Mouse (Mus musculus): Measurements from ENCODE around the gene Stac.

Gene Stac

GRCm38 (mm10) chr9:111606603-111607002, 83.5 kb downstream of the Stac start:
- no peak for DNase-seq (ENCODE audit: low read depth, low spot score)

GRCm38 (mm10) chr9:111587527-111587926, 102.6 kb downstream of the Stac start:
- no peak for DNase-seq (ENCODE audit: low read depth, low spot score)

- no peak for DNase-seq (ENCODE audit: low read depth, low spot score)
Observed at GRCm38 (mm10) chr9:111578784-111579183, 111.4 kb downstream of the Stac start.

GRCm38 (mm10) chr9:111577453-111577852, 112.7 kb downstream of the Stac start:
- no peak for DNase-seq (ENCODE audit: low read depth, low spot score)

- DNase-seq (ENCODE audit: low read depth, low spot score), result no peak
Observed at GRCm38 (mm10) chr9:111575889-111576288, 114.3 kb downstream of the Stac start.

GRCm38 (mm10) chr9:111573836-111574235, 116.3 kb downstream of the Stac start:
- DNase-seq (ENCODE audit: low read depth, low spot score), result no peak

- DNase-seq (ENCODE audit: low read depth, low spot score), result no peak
Observed at GRCm38 (mm10) chr9:111571619-111572018, 118.5 kb downstream of the Stac start.

- DNase-seq (ENCODE audit: low read depth, low spot score), result no peak
Observed at GRCm38 (mm10) chr9:111564176-111564575, 126.0 kb downstream of the Stac start.

GRCm38 (mm10) chr9:111563226-111563625, 126.9 kb downstream of the Stac start:
- no peak for DNase-seq (ENCODE audit: low read depth, low spot score)

GRCm38 (mm10) chr9:111562217-111562988, 127.7 kb downstream of the Stac start:
- DNase-seq (ENCODE audit: low read depth, low spot score), result no peak

GRCm38 (mm10) chr9:111556699-111557098, 133.4 kb downstream of the Stac start:
- no peak for DNase-seq (ENCODE audit: low read depth, low spot score)

GRCm38 (mm10) chr9:111552865-111553264, 137.3 kb downstream of the Stac start:
- DNase-seq (ENCODE audit: low read depth, low spot score), result no peak

- DNase-seq (ENCODE audit: low read depth, low spot score), result no peak
Observed at GRCm38 (mm10) chr9:111551461-111552190, 138.5 kb downstream of the Stac start.

- no peak for DNase-seq (ENCODE audit: low read depth, low spot score)
Observed at GRCm38 (mm10) chr9:111550963-111551321, 139.2 kb downstream of the Stac start.

- DNase-seq (ENCODE audit: low read depth, low spot score), result no peak
Observed at GRCm38 (mm10) chr9:111550281-111550962, 139.7 kb downstream of the Stac start.

GRCm38 (mm10) chr9:111542663-111543062, 147.5 kb downstream of the Stac start:
- no peak for DNase-seq (ENCODE audit: low read depth, low spot score)

- no peak for DNase-seq (ENCODE audit: low read depth, low spot score)
Observed at GRCm38 (mm10) chr9:111535445-111536064, 154.6 kb downstream of the Stac start.

- DNase-seq (ENCODE audit: low read depth, low spot score), result no peak
Observed at GRCm38 (mm10) chr9:111534744-111535423, 155.3 kb downstream of the Stac start.

- no peak for DNase-seq (ENCODE audit: low read depth, low spot score)
Observed at GRCm38 (mm10) chr9:111523871-111524270, 166.3 kb downstream of the Stac start.

- DNase-seq (ENCODE audit: low read depth, low spot score), result no peak
Observed at GRCm38 (mm10) chr9:111523111-111523510, 167.0 kb downstream of the Stac start.

GRCm38 (mm10) chr9:111522226-111522625, 167.9 kb downstream of the Stac start:
- DNase-seq (ENCODE audit: low read depth, low spot score), result no peak

Data from telencephalon, adult 2 months (tissue).